In the genomic region with DNA sequence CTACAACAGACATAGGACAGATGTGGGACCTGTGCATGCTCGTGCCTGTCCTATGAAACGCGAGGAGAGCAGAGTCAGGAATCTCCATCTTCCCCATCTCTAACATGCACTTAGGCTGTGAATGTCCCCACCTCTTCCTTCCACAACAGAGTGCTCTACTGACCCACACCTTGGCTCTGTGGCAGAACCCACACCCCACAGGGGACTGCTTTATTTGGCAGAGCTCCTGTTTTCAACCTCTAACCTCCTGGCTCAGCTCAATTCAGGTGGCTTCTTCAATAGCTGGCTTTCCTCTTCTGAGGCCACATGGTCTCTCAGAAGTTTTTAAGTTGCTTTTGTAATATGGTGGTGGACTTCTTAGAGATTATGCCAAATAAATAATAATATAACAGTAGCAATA, we compare ENCODE assay signal across 18 mouse cellular contexts.
"Had no signal": no experiment of that assay in that cellular context is flagged by ENCODE, and none has a peak within 500 bp of the region (broad histone marks: within the 10 kb centered on the region; RNA-seq: fewer than 3 reads in every experiment).

No protein-coding gene starts in this region.

- H3K4me3 ChIP-seq: midbrain, embryonic 10.5 days; midbrain, embryonic 12.5 days; myocyte; neural tube, embryonic 13.5 days; neural tube, embryonic 15.5 days had no signal

- H3K27ac ChIP-seq: midbrain, embryonic 10.5 days; midbrain, embryonic 12.5 days; neural tube, embryonic 13.5 days; neural tube, embryonic 15.5 days had no signal

- H3K27me3 ChIP-seq: midbrain, embryonic 12.5 days; neural tube, embryonic 13.5 days; neural tube, embryonic 15.5 days had no signal

- H3K9ac ChIP-seq: lung, embryonic 14.5 days; midbrain, embryonic 12.5 days; neural tube, embryonic 13.5 days; neural tube, embryonic 15.5 days had no signal

- H3K9me3 ChIP-seq: midbrain, embryonic 12.5 days; neural tube, embryonic 13.5 days; neural tube, embryonic 15.5 days had no signal

- ATAC-seq: midbrain, embryonic 16.5 days had no signal

- DNase-seq: lung, adult 18-20 months; lung, embryonic 14.5 days; lung, postnatal 10 days; lung, postnatal 4 days; retina, postnatal 1 day; right cerebral cortex, adult 18-20 months; right cerebral cortex, postnatal 25 days; right cerebral cortex, postnatal 4 days; spleen, adult 18-20 months; thymus, adult 18-20 months; thymus, postnatal 14 days; thymus, postnatal 36 days had no signal

- H3K4me2 ChIP-seq: lung, embryonic 14.5 days; midbrain, embryonic 12.5 days; neural tube, embryonic 13.5 days; neural tube, embryonic 15.5 days had no signal
